ENCODE assay signal across 8 mouse cellular contexts in the genomic region with DNA sequence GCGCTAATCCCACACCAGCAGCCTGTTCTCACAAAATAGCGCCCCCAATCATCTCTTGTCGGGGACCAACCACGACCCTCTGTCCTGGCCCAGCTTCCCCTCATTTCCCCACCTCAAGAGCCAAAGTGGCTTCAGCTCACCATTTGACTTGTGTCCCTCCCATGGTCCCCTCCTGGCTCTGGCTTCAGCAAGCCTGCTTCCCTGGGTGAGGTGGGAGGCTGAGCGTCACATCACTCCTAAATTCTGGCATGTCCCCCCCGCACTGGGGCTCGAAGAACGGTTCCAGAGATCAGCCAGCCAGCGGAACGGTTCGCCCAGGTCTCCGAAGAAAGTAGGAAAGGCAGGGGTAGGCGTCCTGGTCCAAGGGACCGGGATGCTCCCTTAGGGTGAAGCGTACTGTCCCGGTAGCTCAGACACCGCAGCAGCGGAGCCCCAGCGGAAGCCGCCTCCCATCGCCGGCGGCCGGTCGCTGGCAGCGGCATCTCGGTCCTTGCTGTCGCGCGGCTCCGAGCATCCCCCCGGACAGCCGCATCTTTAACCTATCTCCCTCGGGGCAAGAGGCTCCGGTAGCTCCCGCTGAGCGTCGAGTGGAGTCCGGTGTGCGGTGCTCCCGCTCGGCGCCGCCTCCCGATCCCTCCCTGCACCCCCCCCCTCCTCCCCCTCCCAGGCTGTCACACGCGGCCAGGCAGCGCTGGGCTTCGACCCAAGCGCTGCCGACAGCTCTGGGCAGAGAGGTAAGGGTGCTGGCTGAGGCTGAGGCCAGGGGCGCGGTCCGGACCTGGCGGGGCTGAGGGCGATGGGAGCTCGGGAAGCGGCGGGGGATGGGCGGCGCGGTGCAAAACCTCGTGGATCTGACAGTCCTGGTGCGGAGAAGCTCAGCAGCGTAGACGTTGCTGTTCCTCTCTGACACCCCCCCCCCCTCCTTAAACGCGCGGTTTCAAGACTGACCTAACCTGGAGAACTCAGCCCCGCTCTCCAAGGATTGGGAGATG. TPM values are rescaled to one million over a fixed set of nuclear protein-coding genes. Genes with fewer than 3 reads are reported as not detected.
A peak's percentile ranks its signal among the peaks of the same experiment; 100 is the strongest.
DNase-seq lines count a peak whose midpoint lies in the region; ATAC-seq and TF ChIP-seq lines count a peak whose summit lies in the region.

No protein-coding gene starts in this region.

- H3K4me1 ChIP-seq in ES-E14 (ENCODE audit: control insufficient read depth in 2 of 2, insufficient read depth in 2 of 2, low read length in 2 of 2, poor library complexity in 1 of 2) = peaks cover 0 to 7% of the 10 kb centered on the region in 2 experiments; a peak in 2 of 4 replicates
- peaks cover 19% of the 10 kb centered on the region for H3K4me1 ChIP-seq in forebrain, embryonic 16.5 days (replicated peaks; ENCODE audit: control insufficient read depth, insufficient read depth, low read length)
- H3K4me1 ChIP-seq in hindbrain, embryonic 14.5 days (replicated peaks; ENCODE audit: control insufficient read depth, insufficient read depth, low read length) = peaks cover 18% of the 10 kb centered on the region

- intact Hi-C loops in left cerebral cortex, adult 2 months (cut with DNase I) = loop anchor here (1.0 to 10.0 kb wide), 4 partner anchors 28 to 456 kb away; a partner anchor contains a TSS

- 0 out of 2 replicates have a peak, but pooled peaks cover 4% of the 10 kb centered on the region for H3K27me3 ChIP-seq in forebrain, embryonic 16.5 days (replicated peaks; ENCODE audit: control insufficient read depth, insufficient read depth, low read length)
- H3K27me3 ChIP-seq in hindbrain, embryonic 14.5 days (ENCODE audit: control insufficient read depth, insufficient read depth, low read length) = no peaks in the 10 kb centered on the region

- H3K36me3 ChIP-seq in ES-E14 (ENCODE audit: control insufficient read depth, insufficient read depth, low read length, poor library complexity, severe bottlenecking) = no peaks in the 10 kb centered on the region
- no peaks in the 10 kb centered on the region for H3K36me3 ChIP-seq in forebrain, embryonic 16.5 days (ENCODE audit: control insufficient read depth, insufficient read depth)
- peaks cover 43% of the 10 kb centered on the region for H3K36me3 ChIP-seq in hindbrain, embryonic 14.5 days (replicated peaks; ENCODE audit: control insufficient read depth, insufficient read depth)

- under 1% methylated on average over 66 of the region's 70 CpGs for WGBS in forebrain, embryonic 16.5 days
- under 1% methylated on average over 68 of the region's 70 CpGs for WGBS in hindbrain, embryonic 14.5 days

- ATAC-seq in forebrain, embryonic 16.5 days = peak; percentile 51
- peak; percentile 61 for ATAC-seq in hindbrain, embryonic 14.5 days (ENCODE audit: low FRiP score)

- H3K9ac ChIP-seq in ES-E14 (ENCODE audit: insufficient read depth, low read depth, low read length, poor library complexity, severe bottlenecking) = peak overlapping the region; percentile 33; the same call in 1 of the 2 replicates
- H3K9ac ChIP-seq in forebrain, embryonic 16.5 days (replicated peaks; ENCODE audit: low read depth, low read length) = peak overlapping the region; percentile 89
- peak overlapping the region; percentile 82 for H3K9ac ChIP-seq in hindbrain, embryonic 14.5 days

- no peak for TF ChIP-seq CTCF in left cerebral cortex, adult 2 months (IDR thresholded peaks at IDR 0.05)

- in situ Hi-C loops in ES-E14 (cut with MboI; ENCODE audit: low sequenced_read_pairs in 2 of 2, unreplicated experiment in 2 of 2) = no loop called here

- no peaks in the 10 kb centered on the region for H3K9me3 ChIP-seq in ES-E14 (ENCODE audit: control insufficient read depth, insufficient read depth, low read depth, low read length)
- no peaks in the 10 kb centered on the region for H3K9me3 ChIP-seq in forebrain, embryonic 16.5 days (ENCODE audit: control insufficient read depth, low read length)
- no peaks in the 10 kb centered on the region for H3K9me3 ChIP-seq in hindbrain, embryonic 14.5 days (ENCODE audit: control insufficient read depth, low read length)

- H3K4me3 ChIP-seq in ES-E14 (ENCODE audit: insufficient read depth in 1 of 2, low read depth in 1 of 2, low read length in 2 of 2, poor library complexity in 1 of 2, severe bottlenecking in 1 of 2) = peak overlapping the region; percentile 60 to 68
- H3K4me3 ChIP-seq in forebrain, embryonic 16.5 days (replicated peaks; ENCODE audit: low read length) = peak overlapping the region; percentile 75
- peak overlapping the region; percentile 70 for H3K4me3 ChIP-seq in hindbrain, embryonic 14.5 days (replicated peaks; ENCODE audit: low read length)
- peak overlapping the region; percentile 82 for H3K4me3 ChIP-seq in left cerebral cortex, adult 2 months

- H3K27ac ChIP-seq in ES-E14 (ENCODE audit: insufficient read depth, low read depth, low read length, poor library complexity, severe bottlenecking) = no peak overlapping the region
- peak overlapping the region; percentile 69 for H3K27ac ChIP-seq in forebrain, embryonic 16.5 days (ENCODE audit: low read length)
- peak overlapping the region; percentile 21 for H3K27ac ChIP-seq in hindbrain, embryonic 14.5 days
- H3K27ac ChIP-seq in left cerebral cortex, adult 2 months = peak overlapping the region; percentile 95

- no peak for DNase-seq in ES-E14 (ENCODE audit: low read depth, low spot score)
- DNase-seq in cerebellum, adult 11 months = peak; percentile 66
- peak; percentile 48 for DNase-seq in hindbrain, embryonic 14.5 days (ENCODE audit: low spot score)
- peak; percentile 55 to 57 for DNase-seq in left cerebral cortex, adult 2 months (ENCODE audit: extremely low spot score in 1 of 2, low spot score in 2 of 2)
- DNase-seq in lung, postnatal 36 days = peak; percentile 45
- peak; percentile 59 to 69 for DNase-seq in right cerebral cortex, adult 2 months (ENCODE audit: low spot score in 2 of 2)
- no peak for DNase-seq in spleen, adult 12 weeks (ENCODE audit: low spot score)

- peak overlapping the region; percentile 75 for H3K4me2 ChIP-seq in forebrain, embryonic 16.5 days (ENCODE audit: low read length)
- H3K4me2 ChIP-seq in hindbrain, embryonic 14.5 days (replicated peaks) = peak overlapping the region; percentile 97

TF ChIP-seq in ES-E14, 5 proteins besides CTCF, POLR2A, EP300 and RAD21:
- TF ChIP-seq ZC3H11A (IDR thresholded peaks at IDR 0.05; ENCODE audit: borderline replicate concordance, low read depth, low read length) (no peak), ZNF384 (IDR thresholded peaks at IDR 0.05; ENCODE audit: low read depth, low read length) (no peak), CHD2 (IDR thresholded peaks at IDR 0.05; ENCODE audit: low read depth, low read length) (no peak), MAFK (IDR thresholded peaks at IDR 0.05; ENCODE audit: insufficient read depth, low read depth, low read length) (no peak), HCFC1 (IDR thresholded peaks at IDR 0.05; ENCODE audit: borderline replicate concordance, insufficient read depth, low read length) (no peak)

RNA-seq across cellular contexts. Expression of a gene that starts 39.1 kb away (rescaled TPM):
- 43.4 and 46.3 TPM in 2 replicates for total RNA-seq in ES-E14 (2012; rRNA removed)
- 43.4 and 44.3 TPM in 2 replicates for polyA plus RNA-seq in forebrain, embryonic 16.5 days (2015; fragmentation: Nextera tagmentation; extraction: Ambion mirVana)
- polyA plus RNA-seq in hindbrain, embryonic 14.5 days (2014; fragmentation: Nextera tagmentation; extraction: Ambion mirVana) = 65.1 and 72.0 TPM in 2 replicates
- 100 to 1,000 TPM; 110 to 119 TPM for total RNA-seq in left cerebral cortex, adult 2 months (2021)

RNA-seq across cellular contexts. Expression of a gene that starts 40.6 kb away (rescaled TPM):
- 4.1 and 6.4 TPM in 2 replicates for total RNA-seq in ES-E14 (2012; rRNA removed)
- polyA plus RNA-seq in forebrain, embryonic 16.5 days (2015; fragmentation: Nextera tagmentation; extraction: Ambion mirVana) = 28.5 and 29.7 TPM in 2 replicates
- 35.3 and 37.2 TPM in 2 replicates for polyA plus RNA-seq in hindbrain, embryonic 14.5 days (2014; fragmentation: Nextera tagmentation; extraction: Ambion mirVana)
- total RNA-seq in left cerebral cortex, adult 2 months (2021) = 10 to 100 TPM; 79.4 to 80.7 TPM

RNA-seq across cellular contexts. Expression of a gene that starts 47.6 kb away (rescaled TPM):
- total RNA-seq in ES-E14 (2012; rRNA removed) = 2.2 and 2.3 TPM in 2 replicates
- 1.5 and 1.7 TPM in 2 replicates for polyA plus RNA-seq in forebrain, embryonic 16.5 days (2015; fragmentation: Nextera tagmentation; extraction: Ambion mirVana)
- 1.7 and 2.1 TPM in 2 replicates for polyA plus RNA-seq in hindbrain, embryonic 14.5 days (2014; fragmentation: Nextera tagmentation; extraction: Ambion mirVana)
- total RNA-seq in left cerebral cortex, adult 2 months (2021) = 1 to 10 TPM; 2.8 to 3.2 TPM

RNA-seq across cellular contexts. Expression of a gene that starts 52.4 kb away (rescaled TPM):
- total RNA-seq in ES-E14 (2012; rRNA removed) = 18.9 and 57.4 TPM in 2 replicates
- polyA plus RNA-seq in forebrain, embryonic 16.5 days (2015; fragmentation: Nextera tagmentation; extraction: Ambion mirVana) = 10.1 and 17.3 TPM in 2 replicates
- polyA plus RNA-seq in hindbrain, embryonic 14.5 days (2014; fragmentation: Nextera tagmentation; extraction: Ambion mirVana) = 11.9 and 14.9 TPM in 2 replicates
- total RNA-seq in left cerebral cortex, adult 2 months (2021) = 100 to 1,000 TPM; 118 to 125 TPM

RNA-seq across cellular contexts. Expression of a gene that starts 53.4 kb away (rescaled TPM):
- total RNA-seq in ES-E14 (2012; rRNA removed) = 9.6 and 10.9 TPM in 2 replicates
- 0.81 and 0.96 TPM in 2 replicates for polyA plus RNA-seq in forebrain, embryonic 16.5 days (2015; fragmentation: Nextera tagmentation; extraction: Ambion mirVana)
- polyA plus RNA-seq in hindbrain, embryonic 14.5 days (2014; fragmentation: Nextera tagmentation; extraction: Ambion mirVana) = 0.83 and 1.8 TPM in 2 replicates
- 1 to 10 TPM; 1.4 to 1.5 TPM for total RNA-seq in left cerebral cortex, adult 2 months (2021)

Comparison
In these comparisons a context has a peak if more than half of its experiments do, and no peak if none do; other contexts are left out.
1. DNase-seq: peak in cerebellum, adult 11 months (single experiment), hindbrain, embryonic 14.5 days (single experiment), left cerebral cortex, adult 2 months (2 of 2), lung, postnatal 36 days (single experiment) and right cerebral cortex, adult 2 months (2 of 2); none in ES-E14 (single experiment) and spleen, adult 12 weeks (single experiment).
2. H3K9ac ChIP-seq: peak in every context shown above with its lines; median percentile 89 in forebrain, embryonic 16.5 days; 82 in hindbrain, embryonic 14.5 days; 33 in ES-E14.
3. RNA of a gene that starts 40.6 kb away (total RNA-seq): 79.4 to 80.7 TPM in left cerebral cortex, adult 2 months; 4.1 to 6.4 TPM in ES-E14; every median in the first group is over 10 times any median in the second.
4. Peak in every context shown above with its lines, with median percentiles within 50 percentile points of each other: H3K4me3 ChIP-seq.